10 mouse cellular contexts compared by ENCODE assay signal in the genomic region with DNA sequence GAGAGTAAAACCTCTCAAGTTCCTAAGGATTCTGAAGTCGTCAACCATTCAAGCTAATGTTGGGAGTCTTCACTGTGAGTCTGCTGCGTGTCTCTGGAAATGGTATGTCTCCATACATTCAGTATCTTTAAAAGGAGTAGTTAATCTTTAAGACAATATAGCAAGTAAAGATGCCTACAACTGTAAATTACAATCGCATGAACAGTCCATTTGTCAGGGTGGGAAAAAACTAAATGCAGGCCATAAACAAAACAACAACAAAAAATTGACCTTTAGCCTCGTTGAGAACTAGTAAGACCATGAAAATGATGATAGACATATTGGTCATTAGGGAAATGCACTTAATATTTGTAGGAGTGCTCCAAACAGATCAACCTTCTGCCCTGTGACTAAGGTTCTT. TPM values are rescaled to one million over a fixed set of nuclear protein-coding genes. Genes with fewer than 3 reads are reported as not detected.
ATAC-seq and TF ChIP-seq lines count a peak whose summit lies in the region.
"Had no signal": no experiment of that assay in that cellular context is flagged by ENCODE, and none has a peak within 500 bp of the region (broad histone marks: within the 10 kb centered on the region; RNA-seq: fewer than 3 reads in every experiment).

A gene (minus strand): TSS at position 101 of the 400 bp plus-strand sequence.

- no peaks in the 10 kb centered on the region for H3K36me3 ChIP-seq in intestine, postnatal 0 days (ENCODE audit: control insufficient read depth, insufficient read depth)
- H3K36me3 ChIP-seq in intestine, embryonic 16.5 days (ENCODE audit: control insufficient read depth, insufficient read depth, low read length) = no peaks in the 10 kb centered on the region
- H3K36me3 ChIP-seq: G1E had no signal

- WGBS in intestine, postnatal 0 days = 84% methylated on average over 4 of the region's 4 CpGs
- 86% methylated on average over 4 of the region's 4 CpGs for WGBS in intestine, embryonic 16.5 days

- H3K27me3 ChIP-seq in intestine, postnatal 0 days (replicated peaks; ENCODE audit: control insufficient read depth, insufficient read depth, low read length) = no peaks in the 10 kb centered on the region
- no peaks in the 10 kb centered on the region for H3K27me3 ChIP-seq in intestine, embryonic 16.5 days (replicated peaks; ENCODE audit: control insufficient read depth, insufficient read depth, low read length)
- H3K27me3 ChIP-seq: CH12.LX, Patski had no signal

- no peaks in the 10 kb centered on the region for H3K4me1 ChIP-seq in intestine, postnatal 0 days (replicated peaks; ENCODE audit: control insufficient read depth, insufficient read depth, low read length)
- H3K4me1 ChIP-seq in intestine, embryonic 16.5 days (ENCODE audit: control insufficient read depth, insufficient read depth, low read length) = no peaks in the 10 kb centered on the region

- no peak for TF ChIP-seq CTCF in intestine, postnatal 0 days (IDR thresholded peaks at IDR 0.05; ENCODE audit: low read depth)

- H3K4me2 ChIP-seq in intestine, postnatal 0 days (replicated peaks; ENCODE audit: low read depth) = no peak within 1 kb of the TSS
- H3K4me2 ChIP-seq in intestine, embryonic 16.5 days (ENCODE audit: low read depth, low read length) = no peak within 1 kb of the TSS

- peak; percentile 77 for ATAC-seq in intestine, postnatal 0 days
- no peak for ATAC-seq in intestine, embryonic 16.5 days
- ATAC-seq: activated CD4-positive, CD25-positive, alpha-beta regulatory T cell, adult 4 months; CD4-positive, CD25-positive, alpha-beta regulatory T cell, adult 4 months; Patski had no signal

- H3K27ac ChIP-seq in intestine, postnatal 0 days (ENCODE audit: low read depth, low read length) = no peak within 1 kb of the TSS
- no peak within 1 kb of the TSS for H3K27ac ChIP-seq in intestine, embryonic 16.5 days (ENCODE audit: low read length)

- H3K9ac ChIP-seq in intestine, postnatal 0 days (ENCODE audit: low read depth, low read length) = no peak within 1 kb of the TSS
- no peak within 1 kb of the TSS for H3K9ac ChIP-seq in intestine, embryonic 16.5 days (ENCODE audit: low read depth, low read length)

- H3K4me3 ChIP-seq in intestine, postnatal 0 days (ENCODE audit: low read depth, low read length) = no peak within 1 kb of the TSS
- H3K4me3 ChIP-seq in intestine, embryonic 16.5 days (ENCODE audit: low read length) = no peak within 1 kb of the TSS

- no peaks in the 10 kb centered on the region for H3K9me3 ChIP-seq in intestine, postnatal 0 days (ENCODE audit: control insufficient read depth)
- H3K9me3 ChIP-seq in intestine, embryonic 16.5 days (ENCODE audit: control insufficient read depth, low read length) = no peaks in the 10 kb centered on the region

RNA-seq across cellular contexts. Expression of the gene that starts here (rescaled TPM):
- 4.7 and 5.5 TPM in 2 replicates for polyA plus RNA-seq in intestine, postnatal 0 days (2015; fragmentation: Nextera tagmentation; extraction: Ambion mirVana)
- polyA plus RNA-seq in intestine, embryonic 16.5 days (2015; fragmentation: Nextera tagmentation; extraction: Ambion mirVana) = not detected in 2 replicates
- polyA plus RNA-seq: activated CD4-positive, CD25-positive, alpha-beta regulatory T cell, adult 4 months; adrenal gland, adult 2 months; C2C12; CD4-positive, CD25-positive, alpha-beta regulatory T cell, adult 4 months; cerebellum, adult 2 months; G1E; Patski had no signal
